22 mouse cellular contexts compared by ENCODE assay signal in genomic region chr15:6065100-6065499, GRCm38 (mm10).
"Had no signal": no experiment of that assay in that cellular context is flagged by ENCODE, and none has a peak within 500 bp of the region (broad histone marks: within the 10 kb centered on the region; RNA-seq: fewer than 3 reads in every experiment).

No protein-coding gene starts in this region.

- DNase-seq: heart, postnatal 10 days; heart, postnatal 14 days; heart, postnatal 36 days; heart, postnatal 4 days; kidney, adult 11 months; kidney, adult 18-20 months; kidney, adult 2 months; kidney, adult 8-10 months; kidney, adult 9 months; kidney, postnatal 10 days; kidney, postnatal 14 days; kidney, postnatal 25 days; kidney, postnatal 36 days; kidney, postnatal 4 days; layer of hippocampus, adult 9-11 months; layer of hippocampus, postnatal 36 days had no signal

- ATAC-seq: hindbrain, embryonic 16.5 days; hindbrain, postnatal 0 days; inflammation-experienced regulatory T-cells, adult 6 months; intestine, embryonic 15.5 days; intestine, embryonic 16.5 days; intestine, postnatal 0 days had no signal
